Mouse (Mus musculus) hindbrain, embryonic 16.5 days (tissue): ENCODE results near the gene E2f2. TPM values are rescaled to one million over a fixed set of nuclear protein-coding genes. Genes with fewer than 3 reads are reported as not detected.

Experiments used
- ATAC-seq: fragments of 200-750 bp; cut with Nextera tagmentation; 2 replicates; pipeline ENCODE4 v1.8.0; 2017; ENCODE audit warnings: moderate TSS enrichment, moderate library complexity
- H3K27ac ChIP-seq: fragments of 300-500 bp; sonication (generic); 2 replicates; pipeline ENCODE4 v1.5.1; 2014; ENCODE audit warnings: low read depth, mild to moderate bottlenecking, control low read depth, low read length, moderate library complexity
- H3K27me3 ChIP-seq: fragments of 300-500 bp; sonication (generic); replicated peaks from 2 replicates; pipeline ENCODE4 v1.6.1; 2014; ENCODE audit warnings: low read length; ENCODE audit not compliant: control insufficient read depth, insufficient read depth
- H3K36me3 ChIP-seq: fragments of 300-500 bp; sonication (generic); 2 replicates; pipeline ENCODE4 v1.6.1; 2014; ENCODE audit warnings: mild to moderate bottlenecking, low read length, moderate library complexity, mixed read lengths; ENCODE audit not compliant: control insufficient read depth, insufficient read depth
- H3K4me1 ChIP-seq: fragments of 300-500 bp; sonication (generic); 2 replicates; pipeline ENCODE4 v1.6.1; 2014; ENCODE audit warnings: low read depth, low read length; ENCODE audit not compliant: control insufficient read depth, insufficient read depth
- H3K4me2 ChIP-seq: fragments of 300-500 bp; sonication (generic); 2 replicates; pipeline ENCODE4 v1.6.1; 2014; ENCODE audit warnings: mild to moderate bottlenecking, low read length, control low read depth, moderate library complexity
- H3K4me3 ChIP-seq: fragments of 300-500 bp; sonication (generic); 2 replicates; pipeline ENCODE4 v1.5.1; 2014; ENCODE audit warnings: mild to moderate bottlenecking, low read length, control low read depth, moderate library complexity
- H3K9ac ChIP-seq: fragments of 300-500 bp; sonication (generic); 2 replicates; pipeline ENCODE4 v1.6.1; 2014; ENCODE audit warnings: low read depth, mild to moderate bottlenecking, control low read depth, low read length, moderate library complexity
- H3K9me3 ChIP-seq: fragments of 300-500 bp; sonication (generic); 2 replicates; pipeline ENCODE4 v1.6.1; 2014; ENCODE audit warnings: mild to moderate bottlenecking, low read length, moderate library complexity; ENCODE audit not compliant: control insufficient read depth
- WGBS: fragments of 180-500 bp; shearing (Covaris S2); extraction: QIAGEN DNeasy Blood & Tissue Kit; methylation state at CpG from one replicate; pipeline ENCODE4 v1.1.7; 2014; 5-methylcytosine and 5-hydroxymethylcytosine counted together
- polyA plus RNA-seq: library from polyadenylated mRNA; unstranded; fragments of >200 nt; fragmentation: Nextera tagmentation; extraction: Ambion mirVana; gene quantifications from 2 replicates; pipeline ENCODE4 v1.2.1, GENCODE M21; 2015

The E2f2 gene
- polyA plus RNA-seq, 1 experiment from 2014 or later: 3.4 TPM

- ATAC-seq: no peak
- Histone ChIP-seq H3K4me1 (peaks cover 14% of the 10 kb centered on the region), H3K36me3 (no peaks in the 10 kb centered on the region), H3K4me3 (no peak overlapping the region), H3K9ac (no peak overlapping the region), H3K9me3 (no peaks in the 10 kb centered on the region), H3K4me2 (no peak overlapping the region), H3K27ac (no peak overlapping the region), H3K27me3 (peaks cover 11% of the 10 kb centered on the region)
- WGBS: 27% methylated on average over 3 of the region's 3 CpGs
Measured at GRCm38 (mm10) chr4:136149734-136150133, 22.5 kb upstream of the E2f2 start.

- Histone ChIP-seq H3K27me3 (peaks cover 9% of the 10 kb centered on the region), H3K27ac (no peak overlapping the region), H3K4me3 (no peak overlapping the region), H3K4me1 (peaks cover 12% of the 10 kb centered on the region), H3K4me2 (no peak overlapping the region), H3K9me3 (no peaks in the 10 kb centered on the region), H3K9ac (no peak overlapping the region), H3K36me3 (no peaks in the 10 kb centered on the region)
- 49% methylated on average over 4 of the region's 4 CpGs for WGBS
- ATAC-seq: peak; percentile 18; the same call in 1 of the 2 replicates
Measured at GRCm38 (mm10) chr4:136150596-136150995, 21.6 kb upstream of the E2f2 start.

- no peak for ATAC-seq
- no peak overlapping the region for H3K4me2 ChIP-seq
Measured at GRCm38 (mm10) chr4:136152821-136153220, 19.4 kb upstream of the E2f2 start.

GRCm38 (mm10) chr4:136154462-136154861 is 17.7 kb upstream of the E2f2 start:
- ATAC-seq: no peak
- WGBS: 59% methylated on average over 9 of the region's 9 CpGs
- Histone ChIP-seq H3K9me3 (no peaks in the 10 kb centered on the region), H3K27ac (no peak overlapping the region), H3K9ac (no peak overlapping the region), H3K4me2 (no peak overlapping the region), H3K4me1 (no peaks in the 10 kb centered on the region), H3K36me3 (no peaks in the 10 kb centered on the region), H3K27me3 (no peaks in the 10 kb centered on the region), H3K4me3 (no peak overlapping the region)

More at GRCm38 (mm10) chr4:136152821-136153220, 19.4 kb upstream of the E2f2 start:
- Histone ChIP-seq H3K9ac (no peak overlapping the region), H3K27me3 (no peaks in the 10 kb centered on the region), H3K4me3 (no peak overlapping the region), H3K4me1 (peaks cover 5% of the 10 kb centered on the region; the same call in 1 of the 2 replicates), H3K36me3 (no peaks in the 10 kb centered on the region), H3K27ac (no peak overlapping the region), H3K9me3 (no peaks in the 10 kb centered on the region)
- 96% methylated on average over 4 of the region's 4 CpGs for WGBS

- peaks cover 5% of the 10 kb centered on the region for H3K4me1 ChIP-seq
- H3K27ac ChIP-seq: no peak overlapping the region
- no peak overlapping the region for H3K4me3 ChIP-seq
- WGBS: 81% methylated on average over 6 of the region's 6 CpGs
- no peaks in the 10 kb centered on the region for H3K9me3 ChIP-seq
- no peak overlapping the region for H3K9ac ChIP-seq
- ATAC-seq: no peak
- no peaks in the 10 kb centered on the region for H3K36me3 ChIP-seq
- no peaks in the 10 kb centered on the region for H3K27me3 ChIP-seq
- no peak overlapping the region for H3K4me2 ChIP-seq
Measured at GRCm38 (mm10) chr4:136158498-136158897, 13.7 kb upstream of the E2f2 start.

GRCm38 (mm10) chr4:136159802-136160397 is 12.3 kb upstream of the E2f2 start:
- Histone ChIP-seq H3K9me3 (no peaks in the 10 kb centered on the region), H3K27ac (no peak overlapping the region), H3K4me2 (no peak overlapping the region)

GRCm38 (mm10) chr4:136163448-136163847 is 8.7 kb upstream of the E2f2 start:
- WGBS: 2% methylated on average over 11 of the region's 11 CpGs
- Histone ChIP-seq H3K27me3 (no peaks in the 10 kb centered on the region), H3K9ac (peak overlapping the region; percentile 45; the same call in 1 of the 2 replicates), H3K4me3 (no peak overlapping the region), H3K27ac (peak overlapping the region; percentile 20; the same call in 1 of the 2 replicates), H3K4me2 (peak overlapping the region; percentile 10; the same call in 1 of the 2 replicates), H3K9me3 (no peaks in the 10 kb centered on the region), H3K4me1 (peaks cover 8% of the 10 kb centered on the region), H3K36me3 (no peaks in the 10 kb centered on the region)
- peak; percentile 79 for ATAC-seq

More at GRCm38 (mm10) chr4:136159802-136160397, 12.3 kb upstream of the E2f2 start:
- peak; percentile 65 for ATAC-seq
- H3K4me3 ChIP-seq: no peak overlapping the region
- peaks cover 8% of the 10 kb centered on the region for H3K4me1 ChIP-seq
- no peaks in the 10 kb centered on the region for H3K36me3 ChIP-seq
- WGBS: 0% methylated on average over 5 of the region's 5 CpGs
- no peaks in the 10 kb centered on the region for H3K27me3 ChIP-seq
- H3K9ac ChIP-seq: peak overlapping the region; percentile 37; the same call in 1 of the 2 replicates

GRCm38 (mm10) chr4:136164981-136165380 is 7.2 kb upstream of the E2f2 start:
- no peak overlapping the region for H3K27ac ChIP-seq
- peaks cover 3% of the 10 kb centered on the region for H3K4me1 ChIP-seq
- H3K4me2 ChIP-seq: no peak overlapping the region
- no peaks in the 10 kb centered on the region for H3K27me3 ChIP-seq
- H3K9ac ChIP-seq: no peak overlapping the region
- H3K4me3 ChIP-seq: no peak overlapping the region
- H3K9me3 ChIP-seq: no peaks in the 10 kb centered on the region
- H3K36me3 ChIP-seq: no peaks in the 10 kb centered on the region
- 83% methylated on average over 8 of the region's 8 CpGs for WGBS
- ATAC-seq: no peak

- Histone ChIP-seq H3K9me3 (no peaks in the 10 kb centered on the region), H3K36me3 (no peaks in the 10 kb centered on the region), H3K9ac (no peak overlapping the region), H3K27me3 (no peaks in the 10 kb centered on the region), H3K4me2 (no peak overlapping the region), H3K27ac (no peak overlapping the region), H3K4me3 (no peak overlapping the region), H3K4me1 (peaks cover 10% of the 10 kb centered on the region)
- no peak for ATAC-seq
- 81% methylated on average over 3 of the region's 3 CpGs for WGBS
Measured at GRCm38 (mm10) chr4:136167701-136168100, 4.5 kb upstream of the E2f2 start.
